Mouse (Mus musculus) embryonic fibroblast, embryonic 13.5 days (primary cell): ENCODE results near the gene Sptlc2. TPM values are rescaled to one million over a fixed set of nuclear protein-coding genes. Genes with fewer than 3 reads are reported as not detected.
"Not testable (repeated sequence)": the region's sequence is repeated elsewhere in the genome, so short reads cannot be mapped to it uniquely, and the experiment has no call there.

Source experiments
- H3K27ac ChIP-seq: 2 replicates; pipeline ENCODE4 v1.5.1; 2012; ENCODE audit warnings: low read length, control low read depth, inconsistent platforms; ENCODE audit not compliant: insufficient read depth
- H3K4me1 ChIP-seq: 2 replicates; pipeline ENCODE4 v1.6.1; 2011; ENCODE audit warnings: low read length; ENCODE audit not compliant: control insufficient read depth, insufficient read depth
- H3K4me3 ChIP-seq: 2 replicates; pipeline ENCODE4 v1.5.1; 2011; ENCODE audit warnings: mild to moderate bottlenecking, control low read depth, low read length; ENCODE audit not compliant: insufficient read depth
- CTCF ChIP-seq: IDR thresholded peaks from 2 replicates; pipeline ENCODE4 v1.5.1; 2011; ENCODE audit warnings: mild to moderate bottlenecking, control low read depth, low read length, moderate library complexity, borderline replicate concordance; ENCODE audit not compliant: insufficient read depth
- POLR2A ChIP-seq: IDR thresholded peaks from 2 replicates; pipeline ENCODE4 v1.6.1; 2011; ENCODE audit warnings: low read depth, mild to moderate bottlenecking, control low read depth, low read length, moderate library complexity
- polyA plus RNA-seq: library from polyadenylated mRNA; stranded (reverse); fragments of >200 nt; gene quantifications from 2 replicates; pipeline ENCODE4 v1.2.4, GENCODE M21; 2011; ENCODE audit warnings: low read depth; ENCODE audit not compliant: missing spikeins, insufficient read length

Sptlc2 gene
- polyA plus RNA-seq, 1 experiment = 125 TPM

DNA sequence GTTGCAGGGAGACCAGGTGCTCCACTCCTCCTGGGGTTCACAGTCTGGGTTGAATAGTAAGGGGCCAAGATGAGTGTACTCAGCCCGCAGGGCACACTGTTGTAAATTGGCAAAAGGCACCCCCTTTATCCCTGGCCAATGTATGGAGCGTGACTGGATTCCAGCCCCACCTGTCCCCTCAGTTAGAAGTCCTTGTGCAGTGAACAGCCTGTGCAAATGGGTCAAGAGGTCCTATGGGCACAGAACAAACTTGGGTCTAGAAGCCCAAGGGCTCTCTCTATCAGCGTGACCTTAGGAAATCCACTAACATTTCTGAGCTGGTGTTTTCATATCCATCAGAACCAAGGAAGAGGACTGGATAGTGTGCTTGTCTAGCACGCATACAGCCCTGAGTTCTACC, 105.4 kb downstream of the Sptlc2 start:
- H3K4me1 ChIP-seq = peaks cover 2% of the 10 kb centered on the region; the same call in 1 of the 2 replicates
- no peak for TF ChIP-seq CTCF
- TF ChIP-seq POLR2A = no peak
- H3K27ac ChIP-seq = no peak overlapping the region
- no peak overlapping the region for H3K4me3 ChIP-seq

DNA sequence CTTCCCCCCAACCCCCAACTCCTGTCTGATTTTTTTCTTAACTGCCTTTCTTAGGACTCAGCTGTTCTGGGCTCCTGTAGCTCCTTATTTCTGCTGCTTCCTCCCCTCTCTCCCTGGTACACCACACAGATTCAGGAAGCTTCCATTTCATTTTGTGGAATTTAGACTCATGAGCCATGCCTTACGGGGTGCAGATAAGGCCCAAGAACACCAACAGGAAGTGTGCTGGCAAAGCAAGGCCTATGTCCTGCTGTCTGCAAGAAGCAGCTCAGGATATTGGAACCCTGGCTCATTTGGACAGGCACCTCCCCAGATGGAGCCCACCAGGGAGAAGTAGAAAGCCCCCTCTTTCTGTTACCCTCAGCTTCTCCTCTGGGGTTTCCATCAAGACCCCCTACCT, 106.4 kb downstream of the Sptlc2 start:
- H3K27ac ChIP-seq = no peak overlapping the region
- no peak for TF ChIP-seq CTCF
- TF ChIP-seq POLR2A = no peak
- H3K4me3 ChIP-seq = no peak overlapping the region
- peaks cover 2% of the 10 kb centered on the region; the same call in 1 of the 2 replicates for H3K4me1 ChIP-seq

DNA sequence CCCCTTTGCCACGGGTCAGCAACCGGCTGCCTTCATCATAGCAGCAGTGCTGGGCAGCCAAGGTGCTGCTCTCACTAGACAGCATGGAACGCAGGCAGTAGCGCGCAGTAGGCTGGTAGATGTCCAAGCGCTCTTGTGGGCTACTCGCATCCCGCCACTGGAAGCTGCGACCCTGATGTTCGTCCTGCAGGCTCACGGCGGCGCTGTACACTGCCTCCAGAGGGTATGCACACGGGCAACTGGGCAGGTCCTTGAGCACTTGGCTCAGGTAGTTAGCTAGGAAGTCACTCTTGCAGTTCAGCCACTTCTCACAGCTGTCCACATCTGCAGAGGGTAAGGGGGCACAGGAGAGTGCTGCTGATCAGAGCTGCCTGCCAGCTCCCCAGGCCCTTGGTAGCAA, 108.3 kb downstream of the Sptlc2 start:
- no peak for TF ChIP-seq CTCF
- TF ChIP-seq POLR2A = no peak
- no peak overlapping the region for H3K27ac ChIP-seq
- peaks cover 2% of the 10 kb centered on the region; the same call in 1 of the 2 replicates for H3K4me1 ChIP-seq
- no peak overlapping the region for H3K4me3 ChIP-seq

DNA sequence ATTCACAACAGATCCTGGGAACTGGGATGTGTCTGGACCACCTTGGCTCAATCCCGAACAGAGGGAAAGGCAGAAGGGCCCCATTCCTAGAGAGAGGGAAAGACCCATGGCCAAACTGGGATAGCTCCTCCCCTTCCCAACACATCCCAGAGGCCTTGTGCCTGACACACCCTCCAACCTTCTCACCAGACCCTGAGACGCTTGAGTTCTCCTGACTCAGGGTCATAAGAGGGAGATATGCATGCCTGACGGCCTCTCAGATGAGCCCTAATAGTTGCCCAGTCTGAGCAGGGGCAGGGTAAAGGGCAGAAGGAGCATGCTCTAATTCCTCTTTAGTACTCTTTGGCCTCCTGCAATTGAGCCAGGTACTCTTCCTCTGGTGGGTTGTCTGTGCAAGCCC, 108.8 kb downstream of the Sptlc2 start:
- TF ChIP-seq CTCF (no peak), POLR2A (no peak)
- no peak overlapping the region for H3K4me3 ChIP-seq
- H3K4me1 ChIP-seq = peaks cover 2% of the 10 kb centered on the region; the same call in 1 of the 2 replicates
- no peak overlapping the region for H3K27ac ChIP-seq

DNA sequence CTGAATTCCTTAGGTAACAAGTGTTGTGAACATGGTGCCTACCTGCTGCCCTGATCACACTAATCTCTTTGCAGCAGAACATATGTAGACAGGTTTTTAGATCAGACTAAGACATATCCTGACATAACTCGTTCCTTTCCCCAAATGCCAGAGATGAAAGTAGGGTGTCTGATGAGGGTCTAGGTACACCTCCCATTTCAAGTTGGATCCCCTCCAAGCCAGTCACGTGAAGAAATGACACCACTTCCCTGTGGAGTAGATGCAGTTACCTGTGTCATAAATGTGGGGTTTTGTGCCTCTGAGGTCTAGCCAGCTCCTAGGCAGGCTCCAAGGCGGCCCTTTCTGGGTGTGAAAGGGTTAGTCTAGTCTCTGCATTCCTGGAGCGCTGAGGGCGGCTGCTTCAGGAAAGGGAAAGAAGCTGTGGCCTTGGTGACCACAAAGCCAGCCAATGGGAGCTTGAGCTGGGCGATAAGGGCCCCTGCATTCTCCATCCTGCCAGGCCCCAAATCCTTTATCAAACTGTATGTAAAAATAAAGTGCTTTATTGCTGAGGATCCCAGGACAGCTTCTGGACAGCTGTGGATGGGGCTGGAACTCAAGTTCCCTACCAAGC, 109.9 kb downstream of the Sptlc2 start:
- Histone ChIP-seq H3K27ac (no peak overlapping the region), H3K4me1 (peaks cover 2% of the 10 kb centered on the region; the same call in 1 of the 2 replicates), H3K4me3 (no peak overlapping the region)
- TF ChIP-seq CTCF (no peak), POLR2A (no peak)

- not testable (repeated sequence) for H3K4me1 ChIP-seq, H3K27ac ChIP-seq, H3K4me3 ChIP-seq
Observed at GRCm38 (mm10) chr12:87277251-87277650, 110.9 kb downstream of the Sptlc2 start.

- Histone ChIP-seq H3K4me1 (peaks cover 2% of the 10 kb centered on the region; the same call in 1 of the 2 replicates), H3K27ac (no peak overlapping the region), H3K4me3 (no peak overlapping the region)
- TF ChIP-seq POLR2A (no peak), CTCF (no peak)
Observed at GRCm38 (mm10) chr12:87274853-87275831, 113.0 kb downstream of the Sptlc2 start.

- H3K27ac ChIP-seq = no peak overlapping the region
Observed at GRCm38 (mm10) chr12:87267682-87268081, 120.5 kb downstream of the Sptlc2 start.

GRCm38 (mm10) chr12:87266827-87267603, 121.1 kb downstream of the Sptlc2 start:
- Histone ChIP-seq H3K27ac (peak overlapping the region; percentile 34), H3K4me1 (peaks cover 5% of the 10 kb centered on the region; the same call in 1 of the 2 replicates), H3K4me3 (peak overlapping the region; percentile 70)
- TF ChIP-seq CTCF = no peak
- TF ChIP-seq POLR2A = no peak

More at GRCm38 (mm10) chr12:87267682-87268081, 120.5 kb downstream of the Sptlc2 start:
- peaks cover 5% of the 10 kb centered on the region; the same call in 1 of the 2 replicates for H3K4me1 ChIP-seq
- TF ChIP-seq POLR2A (no peak), CTCF (no peak)
- peak overlapping the region; percentile 70 for H3K4me3 ChIP-seq
